Mouse (Mus musculus) E14TG2a.4 (cell line): Measurements from ENCODE around the gene Tmem129.

Source experiments
- H3K27me3 ChIP-seq: 2 replicates; pipeline ENCODE4 v1.6.1; 2014; ENCODE audit warnings: low read length, control low read depth; ENCODE audit not compliant: insufficient read depth
- H3K36me3 ChIP-seq: 2 replicates; pipeline ENCODE4 v1.6.1; 2014; ENCODE audit warnings: low read length, control low read depth; ENCODE audit not compliant: insufficient read depth
- H3K4me1 ChIP-seq: replicated peaks from 2 replicates; pipeline ENCODE4 v1.6.1; 2014; ENCODE audit warnings: low read depth, low read length, control low read depth
- H3K4me3 ChIP-seq: replicated peaks from 2 replicates; pipeline ENCODE4 v1.5.1; 2014; ENCODE audit warnings: mild to moderate bottlenecking, low read length
- H3K9me3 ChIP-seq: 2 replicates; pipeline ENCODE4 v1.6.1; 2014; ENCODE audit warnings: low read length, control low read depth
- CTCF ChIP-seq: conservative IDR thresholded peaks from 2 replicates; pipeline ENCODE4 v1.5.1; 2014; ENCODE audit warnings: low read length
- NANOG ChIP-seq: IDR thresholded peaks from 2 replicates; pipeline ENCODE4 v1.6.1; 2014; ENCODE audit warnings: borderline replicate concordance, low read length, mixed read lengths
- POU5F1 ChIP-seq: IDR thresholded peaks from 2 replicates; pipeline ENCODE4 v1.6.1; 2014; ENCODE audit warnings: low read length, borderline replicate concordance

The Tmem129 gene

GRCm38 (mm10) chr5:33657251-33657786, 897 bp downstream of the Tmem129 start:
- no peaks in the 10 kb centered on the region for H3K27me3 ChIP-seq
- TF ChIP-seq NANOG, result no peak
- no peak for TF ChIP-seq POU5F1
- no peak for TF ChIP-seq CTCF

GRCm38 (mm10) chr5:33656739-33657138, 1.5 kb downstream of the Tmem129 start:
- no peak for TF ChIP-seq CTCF
- no peak for TF ChIP-seq POU5F1
- TF ChIP-seq NANOG, result no peak
- peaks cover 60% of the 10 kb centered on the region for H3K4me1 ChIP-seq
- H3K4me3 ChIP-seq, result peak overlapping the region; percentile 95
- H3K9me3 ChIP-seq, result no peaks in the 10 kb centered on the region
- no peaks in the 10 kb centered on the region for H3K27me3 ChIP-seq
- H3K36me3 ChIP-seq, result peaks cover 55% of the 10 kb centered on the region

More at GRCm38 (mm10) chr5:33657251-33657786, 897 bp downstream of the Tmem129 start:
- Histone ChIP-seq H3K4me1 (peaks cover 62% of the 10 kb centered on the region), H3K36me3 (peaks cover 60% of the 10 kb centered on the region), H3K9me3 (no peaks in the 10 kb centered on the region), H3K4me3 (peak overlapping the region; percentile 95)

- TF ChIP-seq NANOG (no peak), POU5F1 (no peak), CTCF (no peak)
- Histone ChIP-seq H3K4me3 (no peak overlapping the region), H3K27me3 (no peaks in the 10 kb centered on the region), H3K36me3 (peaks cover 45% of the 10 kb centered on the region), H3K9me3 (no peaks in the 10 kb centered on the region), H3K4me1 (peaks cover 57% of the 10 kb centered on the region)
Observed at GRCm38 (mm10) chr5:33655251-33655840, 2.9 kb downstream of the Tmem129 start.

- H3K9me3 ChIP-seq, result no peaks in the 10 kb centered on the region
- no peak overlapping the region for H3K4me3 ChIP-seq
- H3K4me1 ChIP-seq, result peaks cover 57% of the 10 kb centered on the region
- peaks cover 47% of the 10 kb centered on the region for H3K36me3 ChIP-seq
- TF ChIP-seq POU5F1 (no peak), NANOG (no peak), CTCF (no peak)
- no peaks in the 10 kb centered on the region for H3K27me3 ChIP-seq
Observed at GRCm38 (mm10) chr5:33654424-33654823, 3.8 kb downstream of the Tmem129 start.

GRCm38 (mm10) chr5:33652783-33653173, 5.4 kb downstream of the Tmem129 start:
- Histone ChIP-seq H3K36me3 (peaks cover 62% of the 10 kb centered on the region), H3K27me3 (no peaks in the 10 kb centered on the region), H3K4me3 (peak overlapping the region; percentile 98), H3K4me1 (peaks cover 54% of the 10 kb centered on the region), H3K9me3 (no peaks in the 10 kb centered on the region)
- TF ChIP-seq POU5F1 (no peak), NANOG (no peak), CTCF (no peak)

- H3K4me3 ChIP-seq, result peak within 1 kb of the TSS; percentile 98
- no peaks in the 10 kb centered on the region for H3K27me3 ChIP-seq
- no peaks in the 10 kb centered on the region for H3K9me3 ChIP-seq
- no peak for TF ChIP-seq CTCF
- no peak for TF ChIP-seq NANOG
- TF ChIP-seq POU5F1, result no peak
- H3K4me1 ChIP-seq, result peaks cover 56% of the 10 kb centered on the region
- peaks cover 68% of the 10 kb centered on the region for H3K36me3 ChIP-seq
Observed at GRCm38 (mm10) chr5:33651921-33652782, 6.1 kb downstream of the Tmem129 start, which contains the start of gene Slbp. Slbp (minus strand) TSS chr5:33652574.

GRCm38 (mm10) chr5:33651541-33651920, 6.7 kb downstream of the Tmem129 start:
- Histone ChIP-seq H3K27me3 (no peaks in the 10 kb centered on the region), H3K36me3 (peaks cover 74% of the 10 kb centered on the region), H3K9me3 (no peaks in the 10 kb centered on the region), H3K4me1 (peaks cover 53% of the 10 kb centered on the region), H3K4me3 (peak overlapping the region; percentile 98)
- TF ChIP-seq POU5F1 (no peak), CTCF (no peak), NANOG (no peak)

- Histone ChIP-seq H3K27me3 (no peaks in the 10 kb centered on the region), H3K4me3 (peak overlapping the region; percentile 98), H3K9me3 (no peaks in the 10 kb centered on the region), H3K36me3 (peaks cover 76% of the 10 kb centered on the region), H3K4me1 (peaks cover 50% of the 10 kb centered on the region)
- no peak for TF ChIP-seq CTCF
- no peak for TF ChIP-seq POU5F1
- no peak for TF ChIP-seq NANOG
Observed at GRCm38 (mm10) chr5:33651017-33651416, 7.2 kb downstream of the Tmem129 start.
